Mouse (Mus musculus) liver, embryonic 14.5 days (tissue): ENCODE results near the gene Mterf2. TPM values are rescaled to one million over a fixed set of nuclear protein-coding genes. Genes with fewer than 3 reads are reported as not detected.
A peak's percentile ranks its signal among the peaks of the same experiment; 100 is the strongest.

Source experiments
- ATAC-seq: fragments of 200-750 bp; cut with Nextera tagmentation; 2 replicates; pipeline ENCODE4 v1.8.0; 2017; ENCODE audit warnings: moderate number of reproducible peaks, mild to moderate bottlenecking, moderate library complexity; ENCODE audit not compliant: insufficient read depth
- DNase-seq, 3 experiments: peaks; one replicate each; pipeline ENCODE4 v3.0.0-alpha.2; 2012 to 2013; ENCODE audit warnings: low read depth in 3 of 3, low spot score in 3 of 3
- H3K27ac ChIP-seq: fragments of 300-500 bp; sonication (generic); 2 replicates; pipeline ENCODE4 v1.5.1; 2014; ENCODE audit warnings: moderate library complexity, mild to moderate bottlenecking, control low read depth, inconsistent platforms
- H3K27me3 ChIP-seq: fragments of 300-500 bp; sonication (generic); 2 replicates; pipeline ENCODE4 v1.6.1; 2014; ENCODE audit warnings: mild to moderate bottlenecking, low read length, moderate library complexity; ENCODE audit not compliant: control insufficient read depth, insufficient read depth
- H3K36me3 ChIP-seq: fragments of 300-500 bp; sonication (generic); replicated peaks from 2 replicates; pipeline ENCODE4 v1.6.1; 2014; ENCODE audit warnings: low read depth; ENCODE audit not compliant: control insufficient read depth, insufficient read depth
- H3K4me1 ChIP-seq, 2 experiments: fragments of 200-500 bp in 1 of 2; fragments of 300-500 bp in 1 of 2; sonication (generic) in 1 of 2; replicated peaks; 2 replicates each; pipeline ENCODE4 v1.6.1; 2012 to 2014; ENCODE audit warnings: antibody characterized with exemption in 1 of 2, inconsistent platforms in 1 of 2, low read length in 1 of 2; ENCODE audit not compliant: control insufficient read depth in 2 of 2, insufficient read depth in 2 of 2
- H3K4me2 ChIP-seq: fragments of 300-500 bp; sonication (generic); 2 replicates; pipeline ENCODE4 v1.6.1; 2014; ENCODE audit warnings: low read depth, mild to moderate bottlenecking, control low read depth, moderate library complexity
- H3K4me3 ChIP-seq, 2 experiments: fragments of 200-500 bp in 1 of 2; fragments of 300-500 bp in 1 of 2; sonication (generic) in 1 of 2; 2 replicates each; pipeline ENCODE4 v1.5.1; 2012 to 2014; ENCODE audit warnings: low read depth in 2 of 2, low read length in 2 of 2, mild to moderate bottlenecking in 2 of 2, control low read depth in 1 of 2, inconsistent platforms in 1 of 2, moderate library complexity in 1 of 2; ENCODE audit not compliant: insufficient read depth in 1 of 2
- H3K9ac ChIP-seq: fragments of 300-500 bp; sonication (generic); replicated peaks from 2 replicates; pipeline ENCODE4 v1.6.1; 2014; ENCODE audit warnings: mild to moderate bottlenecking, control low read depth, moderate library complexity
- H3K9me3 ChIP-seq: fragments of 300-500 bp; sonication (generic); 2 replicates; pipeline ENCODE4 v1.6.1; 2016; ENCODE audit warnings: low read length, mixed read lengths; ENCODE audit not compliant: control insufficient read depth
- CTCF ChIP-seq: IDR thresholded peaks from 2 replicates; pipeline ENCODE4 v1.5.1; 2016; ENCODE audit warnings: antibody characterized with exemption, low read depth, control low read depth
- EP300 ChIP-seq: IDR thresholded peaks from 2 replicates; pipeline ENCODE4 v1.6.1; 2016; ENCODE audit warnings: antibody characterized with exemption, low read depth
- WGBS: fragments of 180-500 bp; shearing (Covaris S2); extraction: QIAGEN DNeasy Blood & Tissue Kit; methylation state at CpG from one replicate; pipeline ENCODE4 v1.1.7; 2014; ENCODE audit not compliant: insufficient replicate concordance; 5-methylcytosine and 5-hydroxymethylcytosine counted together
- polyA plus RNA-seq, 2 experiments: library from polyadenylated mRNA; depleted of rRNA in 1 of 2; stranded (reverse) in 1 of 2; unstranded in 1 of 2; fragments of >200 nt; fragmentation: Nextera tagmentation in 1 of 2; extraction: Ambion mirVana in 1 of 2; gene quantifications; 2 replicates each; pipeline versions ENCODE4 v1.2.1 to v1.2.3; 2012 to 2014

Mterf2 gene
- polyA plus RNA-seq, 2 experiments = 4.4 to 6.4 TPM

GRCm38 (mm10) chr10:85141465-85141864, 13.6 kb upstream of the Mterf2 start:
- 70% methylated on average over 9 of the region's 9 CpGs for WGBS
- no peaks in the 10 kb centered on the region for H3K27me3 ChIP-seq
- ATAC-seq (no peak), DNase-seq (no peak)
- no peaks in the 10 kb centered on the region for H3K36me3 ChIP-seq
- H3K27ac ChIP-seq = no peak overlapping the region
- TF ChIP-seq CTCF (no peak), EP300 (no peak)
- H3K9me3 ChIP-seq = no peaks in the 10 kb centered on the region
- no peak overlapping the region for H3K4me2 ChIP-seq
- H3K4me3 ChIP-seq = no peak overlapping the region
- H3K9ac ChIP-seq = no peak overlapping the region
- no peaks in the 10 kb centered on the region for H3K4me1 ChIP-seq

- Histone ChIP-seq H3K27ac (no peak overlapping the region), H3K4me2 (no peak overlapping the region), H3K27me3 (no peaks in the 10 kb centered on the region), H3K9me3 (no peaks in the 10 kb centered on the region), H3K9ac (no peak overlapping the region), H3K4me1 (no peaks in the 10 kb centered on the region), H3K36me3 (no peaks in the 10 kb centered on the region), H3K4me3 (no peak overlapping the region)
- DNase-seq (no peak), ATAC-seq (no peak)
- 78% methylated on average over 6 of the region's 6 CpGs for WGBS
- TF ChIP-seq EP300 = no peak
- TF ChIP-seq CTCF = no peak
These were observed 8.7 kb upstream of the Mterf2 start for GRCm38 (mm10) chr10:85136573-85136972.

- Histone ChIP-seq H3K9ac (peak overlapping the region; percentile 51), H3K27me3 (no peaks in the 10 kb centered on the region), H3K4me3 (peak overlapping the region in 1 of 2 experiments; percentile 55; a peak in 2 of 4 replicates), H3K4me2 (peak overlapping the region; percentile 79), H3K36me3 (no peaks in the 10 kb centered on the region), H3K9me3 (no peaks in the 10 kb centered on the region), H3K4me1 (peaks cover 5 to 9% of the 10 kb centered on the region in 2 experiments; a peak in 3 of 4 replicates), H3K27ac (no peak overlapping the region)
- no peak for TF ChIP-seq CTCF
- TF ChIP-seq EP300 = no peak
- DNase-seq (peak in 2 of 3 experiments; percentile 12 to 19), ATAC-seq (peak; percentile 22; the same call in 1 of the 2 replicates)
- WGBS = 15% methylated on average over 7 of the region's 7 CpGs
These were observed 626 bp upstream of the Mterf2 start for GRCm38 (mm10) chr10:85128453-85128852.

- no peak overlapping the region for H3K4me2 ChIP-seq
- no peaks in the 10 kb centered on the region for H3K27me3 ChIP-seq
- no peak overlapping the region for H3K27ac ChIP-seq
- no peak overlapping the region for H3K9ac ChIP-seq
- TF ChIP-seq EP300 (no peak), CTCF (no peak)
- peaks cover 3% of the 10 kb centered on the region; the same call in 1 of the 2 replicates for H3K36me3 ChIP-seq
- WGBS = 77% methylated on average over 13 of the region's 13 CpGs
- no peaks in the 10 kb centered on the region for H3K9me3 ChIP-seq
- no peak for ATAC-seq
- H3K4me3 ChIP-seq = no peak overlapping the region
- DNase-seq = no peak
- peaks cover 5 to 9% of the 10 kb centered on the region in 2 experiments; a peak in 3 of 4 replicates for H3K4me1 ChIP-seq
These were observed 2.6 kb downstream of the Mterf2 start for GRCm38 (mm10) chr10:85125184-85125583.

GRCm38 (mm10) chr10:85114409-85114808, 13.4 kb downstream of the Mterf2 start:
- Histone ChIP-seq H3K9ac (no peak overlapping the region), H3K27ac (no peak overlapping the region), H3K27me3 (no peaks in the 10 kb centered on the region), H3K4me3 (no peak overlapping the region), H3K4me1 (no peaks in the 10 kb centered on the region), H3K9me3 (no peaks in the 10 kb centered on the region), H3K36me3 (no peaks in the 10 kb centered on the region; the same call in none of the 2 replicates), H3K4me2 (no peak overlapping the region)
- ATAC-seq (no peak), DNase-seq (no peak)
- TF ChIP-seq EP300 = no peak
- TF ChIP-seq CTCF = no peak
- WGBS = 76% methylated on average over 4 of the region's 4 CpGs
